Mouse (Mus musculus) stomach, embryonic 16.5 days (tissue): ENCODE data around the gene Otulin. TPM values are rescaled to one million over a fixed set of nuclear protein-coding genes. Genes with fewer than 3 reads are reported as not detected.

Source experiments
- ATAC-seq: fragments of 200-750 bp; cut with Nextera tagmentation; 2 replicates; pipeline ENCODE4 v1.8.0; 2017; ENCODE audit warnings: moderate number of reproducible peaks, moderate TSS enrichment; ENCODE audit not compliant: insufficient read depth, low FRiP score
- H3K27ac ChIP-seq: fragments of 300-500 bp; sonication (generic); 2 replicates; pipeline ENCODE4 v1.5.1; 2014; ENCODE audit warnings: low read length
- H3K27me3 ChIP-seq: fragments of 300-500 bp; sonication (generic); 2 replicates; pipeline ENCODE4 v1.6.1; 2014; ENCODE audit warnings: low read length, control low read depth, mixed read lengths; ENCODE audit not compliant: control insufficient read depth, insufficient read depth
- H3K36me3 ChIP-seq: fragments of 300-500 bp; sonication (generic); 2 replicates; pipeline ENCODE4 v1.6.1; 2014; ENCODE audit warnings: low read length; ENCODE audit not compliant: control insufficient read depth, insufficient read depth
- H3K4me1 ChIP-seq: fragments of 300-500 bp; sonication (generic); 2 replicates; pipeline ENCODE4 v1.6.1; 2014; ENCODE audit warnings: low read length, control low read depth, mixed read lengths; ENCODE audit not compliant: control insufficient read depth, insufficient read depth
- H3K4me2 ChIP-seq: fragments of 300-500 bp; sonication (generic); 2 replicates; pipeline ENCODE4 v1.6.1; 2014; ENCODE audit warnings: low read depth, low read length, mixed read lengths
- H3K4me3 ChIP-seq: fragments of 300-500 bp; sonication (generic); replicated peaks from 2 replicates; pipeline ENCODE4 v1.5.1; 2014; ENCODE audit warnings: mild to moderate bottlenecking, low read length
- H3K9ac ChIP-seq: fragments of 300-500 bp; sonication (generic); 2 replicates; pipeline ENCODE4 v1.6.1; 2014; ENCODE audit warnings: low read length
- H3K9me3 ChIP-seq: fragments of 300-500 bp; sonication (generic); replicated peaks from 2 replicates; pipeline ENCODE4 v1.6.1; 2016; ENCODE audit warnings: low read length, control low read depth; ENCODE audit not compliant: control insufficient read depth
- WGBS: fragments of 180-500 bp; shearing (Covaris S2); extraction: QIAGEN DNeasy Blood & Tissue Kit; methylation state at CpG from one replicate; pipeline ENCODE4 v1.1.7; 2014; 5-methylcytosine and 5-hydroxymethylcytosine counted together
- polyA plus RNA-seq: library from polyadenylated mRNA; unstranded; fragments of >200 nt; fragmentation: Nextera tagmentation; extraction: Ambion mirVana; gene quantifications from 2 replicates; pipeline ENCODE4 v1.2.1, GENCODE M21; 2015

The Otulin gene
- polyA plus RNA-seq, 1 experiment from 2014 or later, result 11.0 TPM

- Histone ChIP-seq H3K36me3 (0 out of 2 replicates have a peak, but pooled peaks cover 1% of the 10 kb centered on the region), H3K9me3 (no peaks in the 10 kb centered on the region), H3K27ac (peak overlapping the region; percentile 80; the same call in 1 of the 2 replicates), H3K9ac (no peak overlapping the region), H3K4me3 (no peak overlapping the region), H3K27me3 (no peaks in the 10 kb centered on the region), H3K4me1 (peaks cover 6% of the 10 kb centered on the region), H3K4me2 (no peak overlapping the region)
- no peak for ATAC-seq
- WGBS, result 46% methylated on average over 4 of the region's 4 CpGs
These were observed 35.5 kb downstream of the Otulin start for GRCm38 (mm10) chr15:27594973-27595372.

GRCm38 (mm10) chr15:27593717-27594116 is 36.8 kb downstream of the Otulin start:
- Histone ChIP-seq H3K9me3 (no peaks in the 10 kb centered on the region), H3K27me3 (no peaks in the 10 kb centered on the region), H3K9ac (no peak overlapping the region), H3K4me3 (no peak overlapping the region), H3K4me2 (no peak overlapping the region), H3K36me3 (no peaks in the 10 kb centered on the region), H3K4me1 (peaks cover 6% of the 10 kb centered on the region), H3K27ac (no peak overlapping the region)
- 82% methylated on average over 13 of the region's 13 CpGs for WGBS
- no peak for ATAC-seq

- no peak overlapping the region for H3K4me3 ChIP-seq
- 90% methylated on average over 19 of the region's 19 CpGs for WGBS
- no peaks in the 10 kb centered on the region for H3K27me3 ChIP-seq
- peaks cover 6% of the 10 kb centered on the region for H3K4me1 ChIP-seq
- H3K27ac ChIP-seq, result no peak overlapping the region
- no peak overlapping the region for H3K4me2 ChIP-seq
- ATAC-seq, result no peak
- H3K9me3 ChIP-seq, result no peaks in the 10 kb centered on the region
- no peak overlapping the region for H3K9ac ChIP-seq
- H3K36me3 ChIP-seq, result no peaks in the 10 kb centered on the region
These were observed 37.7 kb downstream of the Otulin start for GRCm38 (mm10) chr15:27592620-27593320.

GRCm38 (mm10) chr15:27590812-27591211 is 39.7 kb downstream of the Otulin start:
- no peak for ATAC-seq
- H3K4me2 ChIP-seq, result no peak overlapping the region
- no peak overlapping the region for H3K4me3 ChIP-seq
- 98% methylated on average over 9 of the region's 9 CpGs for WGBS
- no peaks in the 10 kb centered on the region for H3K27me3 ChIP-seq
- peaks cover 5% of the 10 kb centered on the region for H3K4me1 ChIP-seq
- H3K9ac ChIP-seq, result no peak overlapping the region
- no peaks in the 10 kb centered on the region for H3K9me3 ChIP-seq
- no peak overlapping the region for H3K27ac ChIP-seq
- no peaks in the 10 kb centered on the region for H3K36me3 ChIP-seq

- Histone ChIP-seq H3K9me3 (no peaks in the 10 kb centered on the region), H3K36me3 (no peaks in the 10 kb centered on the region), H3K9ac (no peak overlapping the region), H3K4me1 (no peaks in the 10 kb centered on the region), H3K27me3 (no peaks in the 10 kb centered on the region), H3K4me3 (no peak overlapping the region), H3K27ac (no peak overlapping the region), H3K4me2 (no peak overlapping the region)
- no peak for ATAC-seq
- 75% methylated on average over 14 of the region's 14 CpGs for WGBS
These were observed 42.2 kb downstream of the Otulin start for GRCm38 (mm10) chr15:27588087-27588826.

DNA sequence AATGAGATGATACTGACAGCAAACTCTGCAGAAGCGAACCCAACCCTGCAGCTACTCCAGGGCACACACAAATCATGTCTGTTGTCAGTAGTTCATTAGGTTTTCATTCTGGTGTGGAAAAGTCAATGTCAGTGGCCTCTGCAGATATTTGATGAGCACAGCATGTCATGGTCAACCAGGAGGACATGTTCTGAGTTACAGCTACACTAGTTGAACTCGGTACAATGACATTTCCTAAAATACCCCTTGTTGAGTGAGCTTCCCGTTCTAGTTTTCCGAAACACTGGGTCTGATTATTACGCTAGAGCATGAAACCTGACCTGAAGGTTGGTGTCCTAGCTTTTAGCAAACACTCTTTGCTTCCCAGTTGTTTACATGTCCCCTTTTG is 44.4 kb downstream of the Otulin start:
- no peak overlapping the region for H3K4me2 ChIP-seq
- no peak overlapping the region for H3K27ac ChIP-seq
- H3K27me3 ChIP-seq, result no peaks in the 10 kb centered on the region
- no peaks in the 10 kb centered on the region for H3K4me1 ChIP-seq
- ATAC-seq, result no peak
- 0 out of 2 replicates have a peak, but pooled peaks cover 2% of the 10 kb centered on the region for H3K36me3 ChIP-seq
- no peak overlapping the region for H3K4me3 ChIP-seq
- H3K9me3 ChIP-seq, result no peaks in the 10 kb centered on the region
- 81% methylated on average over 5 of the region's 5 CpGs for WGBS
- no peak overlapping the region for H3K9ac ChIP-seq

DNA sequence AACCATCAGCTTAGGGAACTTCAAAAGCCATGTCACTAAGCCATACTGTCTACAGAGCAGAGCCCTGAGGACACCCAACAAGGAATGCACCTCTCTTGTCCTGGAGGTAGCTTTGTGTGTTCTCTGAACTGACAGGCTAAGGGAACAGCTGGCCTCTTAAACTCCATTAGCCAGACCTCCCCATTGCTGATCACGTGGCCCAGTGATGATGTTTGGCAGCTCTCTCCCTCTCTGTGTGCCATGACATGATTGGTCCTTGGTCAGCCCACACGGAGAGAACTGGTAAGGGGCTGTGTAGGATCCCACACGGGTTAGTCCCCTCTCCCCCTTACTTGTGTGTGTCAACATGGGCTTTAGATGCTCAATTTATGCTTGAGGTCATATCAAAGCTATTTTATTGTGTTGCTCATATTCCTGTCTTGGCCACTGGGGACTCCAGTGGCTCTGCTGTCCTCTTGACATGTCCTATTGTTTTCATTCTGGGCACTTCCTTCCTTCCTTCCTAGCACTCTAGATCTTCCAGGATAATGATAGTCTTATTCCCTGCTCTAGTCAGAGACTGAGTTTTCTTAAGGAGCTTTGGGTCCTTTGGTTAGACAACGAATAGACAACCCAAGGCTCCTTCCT is 44.9 kb downstream of the Otulin start:
- no peaks in the 10 kb centered on the region for H3K9me3 ChIP-seq
- 0 out of 2 replicates have a peak, but pooled peaks cover 2% of the 10 kb centered on the region for H3K36me3 ChIP-seq
- H3K4me3 ChIP-seq, result no peak overlapping the region
- no peak overlapping the region for H3K9ac ChIP-seq
- H3K27ac ChIP-seq, result no peak overlapping the region
- ATAC-seq, result no peak
- H3K4me1 ChIP-seq, result no peaks in the 10 kb centered on the region
- no peak overlapping the region for H3K4me2 ChIP-seq
- H3K27me3 ChIP-seq, result no peaks in the 10 kb centered on the region
- 81% methylated on average over 4 of the region's 4 CpGs for WGBS

DNA sequence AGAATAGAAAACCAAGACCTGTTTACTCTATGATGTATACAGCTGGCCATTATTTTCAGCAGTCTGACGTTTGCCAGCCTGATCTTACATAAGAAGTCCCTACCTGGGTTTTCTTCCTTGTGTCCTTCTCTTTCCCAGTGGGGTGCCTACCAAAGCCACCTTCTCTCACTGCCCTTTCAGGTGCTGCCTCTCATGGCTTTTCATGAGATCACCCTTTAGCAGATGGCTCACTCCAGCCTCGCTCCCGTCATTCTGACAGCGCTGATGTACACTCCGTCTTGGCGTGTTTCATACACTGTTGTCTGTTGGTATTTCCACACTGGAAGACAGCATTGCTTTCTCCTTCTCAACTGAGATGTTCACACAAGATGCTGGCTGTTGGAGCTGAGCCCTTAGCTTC is 46.9 kb downstream of the Otulin start:
- 91% methylated on average over 6 of the region's 6 CpGs for WGBS
- Histone ChIP-seq H3K27me3 (no peaks in the 10 kb centered on the region), H3K9me3 (no peaks in the 10 kb centered on the region), H3K36me3 (0 out of 2 replicates have a peak, but pooled peaks cover 2% of the 10 kb centered on the region), H3K4me2 (no peak overlapping the region), H3K9ac (no peak overlapping the region), H3K4me3 (no peak overlapping the region), H3K4me1 (no peaks in the 10 kb centered on the region), H3K27ac (no peak overlapping the region)
- no peak for ATAC-seq

GRCm38 (mm10) chr15:27583042-27583441 is 47.5 kb downstream of the Otulin start:
- H3K4me1 ChIP-seq, result no peaks in the 10 kb centered on the region
- H3K9ac ChIP-seq, result no peak overlapping the region
- no peaks in the 10 kb centered on the region for H3K9me3 ChIP-seq
- no peaks in the 10 kb centered on the region for H3K27me3 ChIP-seq
- no peak overlapping the region for H3K4me2 ChIP-seq
- no peak overlapping the region for H3K4me3 ChIP-seq
- WGBS, result 64% methylated on average over 4 of the region's 4 CpGs
- 0 out of 2 replicates have a peak, but pooled peaks cover 2% of the 10 kb centered on the region for H3K36me3 ChIP-seq
- ATAC-seq, result no peak
- no peak overlapping the region for H3K27ac ChIP-seq
